19 mouse cellular contexts compared by ENCODE assay signal in the genomic region with DNA sequence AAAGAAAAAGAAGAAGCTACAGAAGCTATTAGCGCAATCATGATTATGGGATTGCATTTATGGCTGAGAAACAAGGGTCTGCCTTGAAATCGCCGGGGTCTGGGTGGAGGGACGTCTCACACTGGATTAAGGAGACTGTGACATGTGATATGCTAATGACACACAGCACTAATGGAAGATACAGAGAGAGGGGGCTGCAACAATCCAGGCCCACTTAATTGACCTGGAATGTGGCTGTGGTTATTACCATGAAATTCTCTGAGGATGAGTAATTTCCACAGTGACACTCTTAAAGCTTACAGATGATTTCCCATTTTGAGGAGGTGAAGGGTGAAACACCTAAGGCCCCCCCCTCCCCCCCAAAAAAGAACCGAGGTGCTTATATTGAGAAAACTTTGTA.
DNase-seq lines count a peak whose midpoint lies in the region; ATAC-seq lines count a peak whose summit lies in the region.
"Had no signal": no experiment of that assay in that cellular context is flagged by ENCODE, and none has a peak within 500 bp of the region (broad histone marks: within the 10 kb centered on the region; RNA-seq: fewer than 3 reads in every experiment).

No protein-coding gene starts in this region.

- H3K9me3 ChIP-seq in forebrain, embryonic 12.5 days, result no peaks in the 10 kb centered on the region
- no peaks in the 10 kb centered on the region for H3K9me3 ChIP-seq in forebrain, embryonic 11.5 days (ENCODE audit: control insufficient read depth, low read length)
- H3K9me3 ChIP-seq in embryonic facial prominence, embryonic 10.5 days, result no peaks in the 10 kb centered on the region
- H3K9me3 ChIP-seq: embryonic facial prominence, embryonic 13.5 days; forebrain, embryonic 15.5 days; heart, embryonic 10.5 days; hindbrain, embryonic 13.5 days had no signal

- no peak overlapping the region for H3K4me3 ChIP-seq in forebrain, embryonic 12.5 days (replicated peaks)
- no peak overlapping the region for H3K4me3 ChIP-seq in forebrain, embryonic 11.5 days (ENCODE audit: low read depth, low read length)
- H3K4me3 ChIP-seq in embryonic facial prominence, embryonic 10.5 days, result no peak overlapping the region
- H3K4me3 ChIP-seq: embryonic facial prominence, embryonic 13.5 days; forebrain, embryonic 15.5 days; heart, embryonic 10.5 days; hindbrain, embryonic 13.5 days had no signal

- 54% methylated on average over 5 of the region's 5 CpGs for WGBS in forebrain, embryonic 12.5 days
- WGBS in forebrain, embryonic 11.5 days, result 52% methylated on average over 5 of the region's 5 CpGs
- WGBS in embryonic facial prominence, embryonic 10.5 days, result 40% methylated on average over 5 of the region's 5 CpGs

- H3K4me1 ChIP-seq in forebrain, embryonic 12.5 days, result 0 out of 2 replicates have a peak, but pooled peaks cover 4% of the 10 kb centered on the region
- no peaks in the 10 kb centered on the region for H3K4me1 ChIP-seq in forebrain, embryonic 11.5 days (replicated peaks; ENCODE audit: control insufficient read depth, insufficient read depth, low read length)
- H3K4me1 ChIP-seq in embryonic facial prominence, embryonic 10.5 days, result peaks cover 21% of the 10 kb centered on the region
- H3K4me1 ChIP-seq: forebrain, embryonic 15.5 days; heart, embryonic 10.5 days had no signal

- no peak for DNase-seq in forebrain, embryonic 11.5 days (ENCODE audit: low spot score)
- DNase-seq in Muller cell, postnatal 12 days (ENCODE audit: inconsistent ontology term), result peak; percentile 72
- peak; percentile 27 for DNase-seq in embryonic facial prominence, embryonic 10.5 days (ENCODE audit: low spot score)
- DNase-seq in kidney, adult 8-10 months, result no peak
- DNase-seq in testis, postnatal 14 days (ENCODE audit: low spot score), result no peak
- DNase-seq in kidney, postnatal 4 days, result no peak
- DNase-seq: adrenal gland, adult 8-10 months; cerebellum, adult 18-20 months; cerebellum, adult 9-11 months; heart, adult 18-20 months; heart, postnatal 10 days; heart, postnatal 4 days had no signal

- H3K9ac ChIP-seq in forebrain, embryonic 12.5 days, result no peak overlapping the region
- H3K9ac ChIP-seq in forebrain, embryonic 11.5 days (ENCODE audit: low read length), result no peak overlapping the region
- H3K9ac ChIP-seq: embryonic facial prominence, embryonic 13.5 days; forebrain, embryonic 15.5 days; hindbrain, embryonic 13.5 days had no signal

- H3K36me3 ChIP-seq in forebrain, embryonic 12.5 days (replicated peaks), result no peaks in the 10 kb centered on the region
- no peaks in the 10 kb centered on the region for H3K36me3 ChIP-seq in forebrain, embryonic 11.5 days (ENCODE audit: control insufficient read depth, insufficient read depth, low read length)
- no peaks in the 10 kb centered on the region for H3K36me3 ChIP-seq in embryonic facial prominence, embryonic 10.5 days (replicated peaks)
- H3K36me3 ChIP-seq: embryonic facial prominence, embryonic 13.5 days; forebrain, embryonic 15.5 days; heart, embryonic 10.5 days; hindbrain, embryonic 13.5 days had no signal

- no peaks in the 10 kb centered on the region for H3K27me3 ChIP-seq in forebrain, embryonic 12.5 days
- no peaks in the 10 kb centered on the region for H3K27me3 ChIP-seq in forebrain, embryonic 11.5 days (ENCODE audit: control insufficient read depth, insufficient read depth, low read length)
- no peaks in the 10 kb centered on the region for H3K27me3 ChIP-seq in embryonic facial prominence, embryonic 10.5 days (replicated peaks; ENCODE audit: low read depth, poor library complexity, severe bottlenecking)
- H3K27me3 ChIP-seq: CH12.LX; embryonic facial prominence, embryonic 13.5 days; forebrain, embryonic 15.5 days; hindbrain, embryonic 13.5 days had no signal

- 0 out of 2 replicates have a peak, but pooled peaks have one; percentile 33 for ATAC-seq in forebrain, embryonic 12.5 days (ENCODE audit: low FRiP score)
- no peak for ATAC-seq in forebrain, embryonic 11.5 days (replicated peaks; ENCODE audit: low FRiP score)
- ATAC-seq: forebrain, embryonic 15.5 days; hindbrain, postnatal 0 days had no signal

- H3K4me2 ChIP-seq in forebrain, embryonic 12.5 days, result no peak overlapping the region
- no peak overlapping the region for H3K4me2 ChIP-seq in forebrain, embryonic 11.5 days (ENCODE audit: low read depth, low read length, severe bottlenecking)
- H3K4me2 ChIP-seq: embryonic facial prominence, embryonic 13.5 days; forebrain, embryonic 15.5 days; hindbrain, embryonic 13.5 days had no signal

- H3K27ac ChIP-seq in forebrain, embryonic 12.5 days, result no peak overlapping the region
- H3K27ac ChIP-seq in forebrain, embryonic 11.5 days (ENCODE audit: low read depth, low read length), result no peak overlapping the region
- H3K27ac ChIP-seq in embryonic facial prominence, embryonic 10.5 days (replicated peaks), result no peak overlapping the region
- H3K27ac ChIP-seq: embryonic facial prominence, embryonic 13.5 days; forebrain, embryonic 15.5 days; heart, embryonic 10.5 days; hindbrain, embryonic 13.5 days; hindbrain, postnatal 0 days had no signal

Comparison
In these comparisons a context has a peak if more than half of its experiments do, and no peak if none do; other contexts are left out.
1. DNase-seq: peak in Muller cell, postnatal 12 days (single experiment) and embryonic facial prominence, embryonic 10.5 days (single experiment); none in forebrain, embryonic 11.5 days (single experiment), kidney, adult 8-10 months (0 of 2), testis, postnatal 14 days (single experiment) and kidney, postnatal 4 days (0 of 2).